Mouse (Mus musculus) T-helper 1 cell (primary cell): ENCODE measurements around the gene Stxbp5l.
"Not testable (repeated sequence)": the region's sequence is repeated elsewhere in the genome, so short reads cannot be mapped to it uniquely, and the experiment has no call there.

Experiments used
- in situ Hi-C: fragments of 300-600 bp; cut with MboI, MseI; formaldehyde crosslinking; loops from one replicate; pipeline ENCODE4 v1.15.1; 2025; ENCODE audit warnings: high pct_unique_total_duplicates

Stxbp5l gene

GRCm38 (mm10) chr16:37280206-37280605 lies 104.6 kb downstream of the Stxbp5l start:
- in situ Hi-C loops, result no loop called here

GRCm38 (mm10) chr16:37273681-37274080 lies 111.1 kb downstream of the Stxbp5l start:
- in situ Hi-C loops, result no loop called here

- in situ Hi-C loops, result no loop called here
These were observed 123.1 kb downstream of the Stxbp5l start for GRCm38 (mm10) chr16:37261678-37262077.

- in situ Hi-C loops, result no loop called here
These were observed 165.6 kb downstream of the Stxbp5l start for GRCm38 (mm10) chr16:37219151-37219550.

- in situ Hi-C loops, result no loop called here
These were observed 176.0 kb downstream of the Stxbp5l start for GRCm38 (mm10) chr16:37208783-37209182.

- in situ Hi-C loops, result no loop called here
These were observed 190.6 kb downstream of the Stxbp5l start for GRCm38 (mm10) chr16:37194152-37194551.

GRCm38 (mm10) chr16:37125190-37125589 lies 259.6 kb downstream of the Stxbp5l start:
- in situ Hi-C loops, result not testable (repeated sequence)

GRCm38 (mm10) chr16:37109285-37109684 lies 275.5 kb downstream of the Stxbp5l start:
- in situ Hi-C loops, result loop anchor here (10.0 kb wide), 1 partner anchor 576 kb away; no protein-coding TSS in a partner anchor

- in situ Hi-C loops, result loop anchor here (10.0 kb wide), 1 partner anchor 576 kb away; no protein-coding TSS in a partner anchor
These were observed 276.0 kb downstream of the Stxbp5l start for GRCm38 (mm10) chr16:37108763-37109162.

- in situ Hi-C loops, result no loop called here
These were observed 290.5 kb downstream of the Stxbp5l start for GRCm38 (mm10) chr16:37094169-37094833.

GRCm38 (mm10) chr16:37089648-37090047 lies 295.1 kb downstream of the Stxbp5l start:
- in situ Hi-C loops, result no loop called here

GRCm38 (mm10) chr16:37072354-37072753 lies 312.4 kb downstream of the Stxbp5l start:
- in situ Hi-C loops, result no loop called here
